Mouse (Mus musculus) 416B (cell line): ENCODE measurements at regions not wholly inside any gene's neighbourhood (a gene's known extent, or its start where the extent isn't known, plus 50 kb on each side); places are given as distances from the start of the nearest gene placed in this dataset.
A peak's percentile ranks its signal among the peaks of the same experiment; 100 is the strongest.

Source experiments
- DNase-seq: peaks from one replicate; pipeline ENCODE4 v3.0.0; 2011; ENCODE audit warnings: low read depth

DNA sequence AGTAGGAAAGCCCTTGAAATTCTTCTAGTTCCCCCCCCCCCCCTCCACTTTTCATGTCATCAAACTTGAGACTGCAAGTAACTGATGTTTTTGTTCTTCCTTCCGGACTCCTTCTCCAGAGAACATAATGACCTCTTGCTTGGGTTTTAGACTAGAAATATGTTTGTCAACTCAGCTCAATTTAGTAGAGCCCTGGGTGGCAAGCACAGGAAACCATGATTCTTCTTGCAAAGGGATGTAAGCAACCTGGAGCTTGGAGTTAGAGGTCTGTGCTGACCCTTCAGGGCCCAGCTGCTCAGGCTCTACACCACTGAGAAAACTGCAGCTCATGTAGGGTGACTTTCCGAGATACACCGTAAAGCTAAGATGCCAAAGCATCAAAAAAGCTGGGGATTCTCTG is 127.2 kb upstream of the Meis1 start:
- DNase-seq: no peak

- DNase-seq: no peak
Observed at GRCm38 (mm10) chr11:19151026-19151425, 132.2 kb upstream of the Meis1 start.

DNA sequence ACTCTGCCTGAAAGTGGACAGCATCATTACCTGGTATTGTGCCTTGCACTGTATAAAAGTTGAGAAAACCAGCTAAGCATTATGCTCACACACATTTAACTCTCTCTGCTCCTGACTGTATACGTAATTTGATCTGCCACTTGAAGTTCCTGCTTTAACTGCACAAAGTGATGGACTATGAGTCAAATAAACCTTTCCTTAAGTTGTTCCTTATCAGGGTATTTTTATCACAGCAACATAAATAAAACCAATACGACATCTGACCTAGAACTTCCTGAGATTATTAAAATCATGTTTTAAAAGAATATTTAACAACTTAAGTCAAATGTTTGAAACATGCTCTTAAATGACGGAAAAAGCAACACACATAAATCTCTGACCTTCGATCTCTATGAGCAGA is 134.9 kb upstream of the Meis1 start:
- no peak for DNase-seq

GRCm38 (mm10) chr11:19154813-19155616 is 136.2 kb upstream of the Meis1 start:
- no peak for DNase-seq

- DNase-seq: peak; percentile 1
Observed at GRCm38 (mm10) chr11:19155617-19155983, 136.8 kb upstream of the Meis1 start.

DNA sequence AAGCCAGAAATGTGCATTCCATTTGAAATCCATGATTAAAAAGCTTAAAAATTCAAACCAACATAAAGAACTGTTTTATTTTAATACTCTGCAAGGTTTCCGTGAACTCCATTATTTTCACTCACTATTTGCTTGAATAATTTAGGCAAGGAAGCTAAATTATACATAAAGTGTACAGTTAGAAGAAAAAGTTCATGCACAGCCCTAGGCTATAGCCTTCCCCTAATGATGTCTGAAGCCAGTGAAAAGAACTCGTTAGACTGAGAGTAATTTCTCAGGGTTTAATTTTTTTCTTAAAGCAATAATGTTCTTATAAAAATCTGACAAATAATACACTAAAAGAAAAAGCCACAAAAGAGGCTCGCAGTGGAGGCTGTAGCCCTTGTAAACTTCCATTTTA is 141.4 kb upstream of the Meis1 start:
- no peak for DNase-seq

DNA sequence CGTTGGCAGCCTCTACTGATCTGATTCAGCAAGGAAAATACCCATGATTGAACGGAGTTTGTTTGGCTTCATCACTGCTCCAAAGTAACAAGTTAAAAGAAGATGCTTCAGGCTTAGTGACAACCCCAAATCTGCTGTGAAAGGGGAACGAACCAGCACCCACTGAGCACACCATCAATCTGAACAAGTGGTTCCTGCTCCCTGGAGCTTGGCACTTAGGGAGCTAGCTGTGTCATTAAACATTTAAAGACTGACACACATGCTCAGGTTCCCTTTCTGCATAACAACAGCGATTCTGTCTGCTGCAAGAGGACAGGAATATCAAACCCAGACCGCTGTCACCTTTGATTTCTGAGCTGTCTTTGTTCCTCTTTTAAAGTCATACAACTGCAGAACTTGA is 141.9 kb upstream of the Meis1 start:
- DNase-seq: no peak

DNA sequence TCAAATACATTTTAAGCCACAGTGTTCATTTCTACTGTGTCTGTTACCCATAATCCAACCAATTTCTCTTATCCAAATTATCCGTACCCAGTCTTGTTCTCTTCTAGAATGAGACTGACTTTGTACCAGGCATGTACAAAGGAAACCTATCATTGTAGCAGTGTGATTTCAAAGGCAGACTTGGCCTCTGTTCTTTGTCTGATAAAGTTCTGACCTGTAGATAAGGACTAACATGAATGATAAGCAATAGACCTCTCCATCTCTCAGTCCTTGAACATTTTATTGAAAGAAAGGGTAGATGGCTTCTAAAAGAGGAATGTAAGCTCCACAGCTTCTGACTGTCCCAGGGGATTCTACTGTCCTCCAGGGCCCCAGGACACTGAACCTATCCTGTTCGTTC is 152.2 kb upstream of the Meis1 start:
- no peak for DNase-seq

- no peak for DNase-seq
Observed at GRCm38 (mm10) chr11:19174305-19175017, 155.7 kb upstream of the Meis1 start.

DNA sequence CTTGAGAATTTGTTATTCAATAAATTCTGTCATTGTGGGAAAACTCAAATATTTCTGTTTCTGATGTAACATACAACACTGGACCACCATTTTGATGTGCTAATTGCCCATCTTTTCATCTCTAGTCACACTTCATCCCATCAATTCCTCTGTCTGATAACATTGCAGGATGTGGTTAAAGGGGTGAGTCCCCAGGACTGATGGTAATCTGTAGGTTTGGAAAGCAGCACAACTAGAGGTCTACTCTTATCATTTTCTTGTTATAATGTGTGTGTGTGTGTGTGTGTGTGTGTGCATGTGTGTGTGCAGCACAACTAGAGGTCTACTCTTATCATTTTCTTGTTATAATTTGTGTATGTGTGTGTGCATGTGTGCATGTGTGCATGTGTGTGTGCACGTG is 160.5 kb upstream of the Meis1 start:
- no peak for DNase-seq

GRCm38 (mm10) chr11:19189778-19190177 is 171.0 kb upstream of the Meis1 start:
- DNase-seq: no peak

DNA sequence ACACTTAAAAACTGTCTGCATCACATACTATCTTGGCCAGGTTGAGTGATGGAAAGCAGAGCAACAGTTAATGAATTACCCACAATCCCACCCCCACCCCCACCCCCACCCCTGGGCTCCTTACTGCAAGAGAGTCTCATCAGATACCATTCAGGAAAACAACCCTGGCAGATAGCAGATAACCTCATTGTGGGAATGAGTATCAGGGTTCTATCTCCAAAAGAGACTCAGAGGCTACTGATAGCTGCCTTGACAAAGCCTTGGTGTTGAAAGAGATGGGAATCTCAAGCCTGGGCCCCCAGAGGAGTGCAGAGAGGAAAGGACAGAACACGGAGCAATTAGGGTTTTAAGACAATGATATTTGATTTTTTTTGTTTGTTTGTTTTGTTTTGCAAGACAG is 175.7 kb upstream of the Meis1 start:
- DNase-seq: no peak

DNA sequence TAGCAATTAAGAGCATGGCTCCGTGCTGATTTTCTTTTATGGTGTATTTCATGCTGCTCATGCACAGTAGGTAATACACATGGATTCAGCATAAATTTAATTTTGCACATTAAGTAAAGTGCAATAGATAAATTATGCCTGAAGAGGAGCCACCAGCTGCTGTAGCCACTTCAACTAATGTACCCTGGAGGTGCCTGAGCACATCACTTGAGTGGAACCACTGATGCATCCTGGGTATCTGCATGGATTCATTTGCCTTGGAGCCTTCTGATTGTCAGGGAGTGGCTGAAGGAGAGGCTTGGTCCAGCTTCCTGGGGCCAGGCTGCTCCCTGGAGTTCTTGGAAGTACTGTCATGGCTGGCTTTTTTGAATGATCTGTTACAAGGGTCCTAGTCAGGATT is 179.0 kb upstream of the Meis1 start:
- DNase-seq: no peak

DNA sequence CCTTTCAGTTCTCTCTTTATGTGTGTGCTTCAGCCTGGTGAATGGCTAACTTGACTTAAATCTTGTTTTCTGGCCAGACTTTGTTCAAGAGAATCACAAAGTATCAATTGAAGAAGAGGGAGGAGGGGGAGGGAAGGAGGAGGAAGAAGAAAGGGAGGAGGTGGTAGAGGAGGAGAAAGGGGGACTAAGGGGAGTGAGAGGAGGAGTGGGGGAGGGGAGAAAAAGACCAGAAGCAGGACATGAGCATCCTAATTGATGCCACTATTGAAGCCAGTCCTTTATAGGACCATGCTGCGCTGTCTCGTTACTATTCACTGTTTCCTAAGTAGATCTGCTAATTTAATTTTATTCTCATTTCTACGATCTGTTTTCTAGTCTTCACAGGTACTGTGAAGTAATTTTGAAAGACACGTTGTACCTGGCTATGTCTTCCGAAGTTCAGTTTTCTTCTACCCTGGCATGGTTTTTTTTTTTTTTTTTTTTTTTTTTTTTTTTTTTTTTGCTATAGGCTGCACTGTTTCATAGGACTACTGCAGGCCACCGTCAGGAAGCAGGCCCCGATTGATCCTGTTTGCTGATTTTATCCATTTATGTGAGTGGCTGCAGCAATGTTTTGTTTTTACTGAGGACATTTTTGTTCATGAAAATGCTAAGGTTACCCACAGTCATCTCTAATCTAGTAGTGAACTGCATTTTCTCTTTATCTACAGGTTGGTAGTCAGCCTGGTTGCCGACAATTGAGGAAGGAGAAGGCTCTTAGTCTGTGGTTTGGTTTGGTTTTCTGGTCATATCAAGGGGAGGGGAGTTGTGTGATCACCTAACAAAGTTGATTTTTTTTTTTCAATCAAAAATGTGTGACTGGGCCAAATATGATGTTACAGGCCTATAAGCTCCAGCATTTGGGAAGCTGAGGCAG is 184.1 kb upstream of the Meis1 start:
- DNase-seq: no peak

- DNase-seq: no peak
Observed at GRCm38 (mm10) chr11:19203518-19203900, 184.7 kb upstream of the Meis1 start.

DNA sequence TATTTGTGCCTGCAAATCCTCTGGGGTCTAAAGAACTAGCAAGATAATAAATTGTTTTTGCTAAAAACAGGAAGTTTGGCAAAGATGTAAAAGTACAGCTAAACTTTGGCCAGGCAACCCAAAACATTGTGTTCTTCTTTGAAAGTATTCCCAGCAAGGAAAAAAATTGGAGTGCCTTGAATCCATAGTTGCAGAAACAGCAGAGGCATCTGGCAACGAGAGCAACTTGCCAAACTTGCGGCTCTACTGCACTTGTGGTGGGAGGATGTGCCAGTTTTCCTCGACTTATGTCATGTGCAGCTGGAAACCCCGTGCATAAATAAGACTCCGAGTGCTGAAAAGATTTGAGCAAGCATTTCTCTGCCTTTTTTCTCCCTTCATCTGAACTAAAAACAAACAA is 185.2 kb upstream of the Meis1 start:
- no peak for DNase-seq

DNA sequence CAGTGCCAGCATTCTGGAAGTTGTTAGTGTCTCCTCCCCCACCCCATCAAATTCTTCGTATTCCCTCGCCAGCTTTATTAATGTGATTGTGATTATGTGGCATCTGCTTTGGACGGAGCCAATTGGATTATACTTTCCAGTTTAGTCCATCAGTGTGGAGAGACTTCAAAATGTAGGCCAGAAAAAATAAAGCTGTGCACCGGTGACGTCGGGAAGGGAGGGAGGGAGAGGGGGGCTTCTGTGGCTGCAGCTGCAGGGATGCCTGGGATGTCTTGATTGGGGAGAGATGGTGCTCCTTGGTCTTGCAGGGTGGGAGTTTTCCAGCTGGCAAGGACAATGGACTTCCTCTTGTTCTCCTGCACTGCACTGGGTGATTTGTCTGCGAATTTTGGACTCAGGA is 185.7 kb upstream of the Meis1 start:
- DNase-seq: no peak

DNA sequence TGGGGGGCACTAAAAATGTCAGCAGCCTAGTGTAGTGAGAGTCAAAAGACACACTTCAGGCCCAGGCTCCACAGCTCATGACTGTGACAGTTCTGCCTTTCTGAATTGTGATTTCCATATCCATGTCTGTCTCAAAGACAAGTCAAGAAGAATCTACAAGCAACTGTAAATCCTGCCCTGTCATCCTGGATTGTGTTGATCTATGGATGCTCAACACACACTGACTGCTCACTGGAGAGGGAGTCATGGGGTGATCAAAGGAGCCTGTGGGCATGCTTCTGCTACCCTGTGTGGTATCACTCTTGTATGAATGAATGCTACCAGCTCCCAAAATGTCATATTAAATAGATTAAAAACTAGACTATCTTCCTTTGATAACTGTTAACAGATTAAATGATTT is 186.4 kb upstream of the Meis1 start:
- DNase-seq: no peak

DNA sequence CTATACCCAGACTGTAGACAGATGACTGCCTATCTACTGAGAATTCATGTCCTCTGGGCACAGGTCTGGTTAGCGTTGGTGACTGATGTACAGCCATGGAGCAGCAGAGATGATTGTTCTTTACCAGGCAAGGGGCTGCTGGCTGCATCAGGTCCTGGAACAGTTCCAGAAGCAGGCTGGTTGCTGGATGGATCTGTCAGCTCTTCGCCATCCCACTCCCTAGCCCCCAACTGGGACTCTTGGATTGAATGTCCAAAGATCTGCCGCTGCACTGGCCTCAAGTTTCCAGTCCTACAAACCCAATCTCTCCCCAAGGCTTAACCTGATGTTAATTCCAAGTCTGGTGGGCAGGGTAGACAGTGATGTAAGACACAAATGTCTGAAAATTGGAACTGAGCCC is 200.7 kb upstream of the Meis1 start:
- no peak for DNase-seq

DNA sequence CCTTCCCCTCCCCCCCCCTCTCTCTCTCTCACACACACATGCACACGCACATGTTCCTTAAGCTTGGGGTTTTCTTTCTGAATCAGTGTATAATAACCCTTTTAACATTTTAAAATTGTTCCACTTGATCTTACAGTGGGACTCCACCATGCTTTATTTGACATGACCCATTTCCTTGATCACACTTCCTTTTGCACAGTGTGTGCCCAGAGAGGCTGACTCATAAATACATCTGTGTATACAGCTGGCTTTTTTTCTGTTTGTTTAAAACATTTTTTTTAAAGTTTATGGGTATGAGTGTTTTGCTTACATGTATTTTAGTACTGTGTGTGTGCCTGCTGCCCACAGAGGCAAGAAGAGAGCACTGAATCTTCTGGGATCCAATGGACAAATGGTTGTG is 202.7 kb upstream of the Meis1 start:
- DNase-seq: no peak

GRCm38 (mm10) chr11:19226756-19227155 is 208.0 kb upstream of the Meis1 start:
- no peak for DNase-seq

GRCm38 (mm10) chr11:19227716-19228115 is 208.9 kb upstream of the Meis1 start:
- DNase-seq: no peak
